Mouse (Mus musculus): ENCODE results near the gene Acsl6.
"Not testable (repeated sequence)": the region's sequence is repeated elsewhere in the genome, so short reads cannot be mapped to it uniquely, and the experiment has no call there.

Acsl6 gene

DNA sequence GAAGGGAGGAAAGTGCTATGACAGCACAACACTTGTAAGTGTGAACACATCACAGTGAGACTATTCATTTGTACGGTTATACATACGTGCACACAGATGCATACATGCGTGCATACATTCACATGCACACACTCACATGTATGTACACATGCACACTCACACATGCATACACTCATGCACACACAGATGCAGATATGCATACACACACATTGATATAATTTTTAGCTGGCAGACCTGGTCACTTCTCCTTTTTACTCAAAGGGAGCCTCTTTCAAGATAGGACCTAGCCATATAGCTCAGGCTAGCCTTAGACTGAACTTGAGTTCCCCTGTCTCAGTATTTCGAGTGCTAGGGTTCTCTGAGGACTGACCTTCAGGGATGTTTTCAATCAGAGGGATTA, 87.7 kb downstream of the Acsl6 start:
- DNase-seq (ENCODE audit: low spot score) = no peak

DNA sequence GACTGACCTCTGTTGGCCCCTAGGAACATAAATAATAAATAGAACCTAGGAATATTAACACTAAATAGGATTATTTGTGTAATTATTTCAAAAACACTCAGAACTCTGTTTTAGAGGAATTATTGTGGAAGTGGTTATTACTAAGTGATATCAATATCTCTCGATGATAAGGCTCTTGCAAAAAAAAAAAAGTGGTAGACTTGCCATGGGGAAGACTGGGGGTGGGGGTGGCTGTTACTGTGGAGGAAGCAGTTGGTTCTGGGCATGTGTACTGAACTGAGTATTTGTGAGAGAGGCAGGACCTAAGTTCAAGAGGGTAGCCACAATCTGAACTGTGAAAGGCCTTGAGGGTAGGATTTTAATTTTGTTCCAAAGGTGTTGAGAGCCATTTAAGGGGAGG, 93.1 kb downstream of the Acsl6 start:
- DNase-seq (ENCODE audit: low spot score) = no peak

GRCm38 (mm10) chr11:54398058-54398457, 94.5 kb downstream of the Acsl6 start:
- no peak for DNase-seq (ENCODE audit: low spot score)

- not testable (repeated sequence) for DNase-seq (ENCODE audit: low spot score)
Measured at GRCm38 (mm10) chr11:54400803-54401202, 97.2 kb downstream of the Acsl6 start.

- no peak for DNase-seq (ENCODE audit: low spot score)
Measured at GRCm38 (mm10) chr11:54404885-54405284, 101.3 kb downstream of the Acsl6 start.

GRCm38 (mm10) chr11:54406930-54407546, 103.4 kb downstream of the Acsl6 start:
- DNase-seq (ENCODE audit: low spot score) = no peak

DNA sequence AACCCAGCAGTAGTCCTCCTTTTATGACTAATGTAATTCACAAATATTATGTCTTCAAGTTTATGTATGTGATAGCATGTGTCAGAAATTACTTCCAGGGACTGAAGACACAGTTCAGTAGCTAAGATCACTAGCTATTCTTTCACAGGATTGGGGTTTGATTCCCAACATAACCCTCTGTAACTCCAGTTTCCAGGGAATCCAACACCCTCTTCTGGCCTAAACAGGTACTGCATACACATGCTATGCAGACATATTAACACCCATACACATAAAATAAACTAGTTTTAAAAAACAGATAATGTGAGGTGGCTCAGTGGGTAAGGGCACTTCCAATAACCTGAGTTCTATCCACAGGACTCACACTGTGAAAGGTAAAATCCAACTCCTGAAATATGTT, 107.0 kb downstream of the Acsl6 start:
- no peak for DNase-seq (ENCODE audit: low spot score)

- no peak for DNase-seq (ENCODE audit: low spot score)
Measured at GRCm38 (mm10) chr11:54413017-54413416, 109.4 kb downstream of the Acsl6 start.
